8 mouse cellular contexts compared by ENCODE assay signal in genomic region chr8:11311681-11312348, GRCm38 (mm10). TPM values are rescaled to one million over a fixed set of nuclear protein-coding genes. Genes with fewer than 3 reads are reported as not detected.
DNase-seq lines count a peak whose midpoint lies in the region; ATAC-seq lines count a peak whose summit lies in the region.

No protein-coding gene starts in this region.

- under 1% methylated on average over 34 of the region's 34 CpGs for WGBS in embryonic facial prominence, embryonic 13.5 days
- WGBS in heart, embryonic 10.5 days, result under 1% methylated on average over 34 of the region's 34 CpGs
- under 1% methylated on average over 34 of the region's 34 CpGs for WGBS in lung, embryonic 15.5 days

- peak overlapping the region; percentile 81 for H3K4me3 ChIP-seq in embryonic facial prominence, embryonic 13.5 days
- H3K4me3 ChIP-seq in heart, embryonic 10.5 days, result peak overlapping the region; percentile 88
- peak overlapping the region; percentile 77 for H3K4me3 ChIP-seq in lung, embryonic 15.5 days

- ATAC-seq in embryonic facial prominence, embryonic 13.5 days (ENCODE audit: insufficient number of reproducible peaks, insufficient read depth, low FRiP score, low TSS enrichment, low read depth), result peak; percentile 15; the same call in 1 of the 2 replicates
- ATAC-seq in lung, embryonic 15.5 days (ENCODE audit: borderline replicate concordance, extremely low read depth, low FRiP score, low TSS enrichment), result peak; percentile 21; the same call in 1 of the 2 replicates
- ATAC-seq in inflammation-experienced regulatory T-cells, adult 6 months, result no peak

- no peaks in the 10 kb centered on the region for H3K27me3 ChIP-seq in embryonic facial prominence, embryonic 13.5 days
- H3K27me3 ChIP-seq in heart, embryonic 10.5 days (ENCODE audit: insufficient read depth, poor library complexity, severe bottlenecking), result no peaks in the 10 kb centered on the region
- no peaks in the 10 kb centered on the region for H3K27me3 ChIP-seq in lung, embryonic 15.5 days

- DNase-seq in layer of hippocampus, postnatal 10 days (ENCODE audit: low spot score in 2 of 2), result peak; percentile 26 to 28
- DNase-seq in layer of hippocampus, adult 9-11 months, result no peak
- no peak for DNase-seq in heart, embryonic 10.5 days (ENCODE audit: low spot score)
- DNase-seq in kidney, adult 8-10 months, result peak; percentile 56 to 57
- peak; percentile 34 to 42 for DNase-seq in right cerebral cortex, adult 2 months (ENCODE audit: low spot score in 2 of 2)

- H3K36me3 ChIP-seq in embryonic facial prominence, embryonic 13.5 days, result peaks cover 11% of the 10 kb centered on the region; the same call in 1 of the 2 replicates
- peaks cover 16% of the 10 kb centered on the region for H3K36me3 ChIP-seq in heart, embryonic 10.5 days
- H3K36me3 ChIP-seq in lung, embryonic 15.5 days, result peaks cover 12% of the 10 kb centered on the region; the same call in 1 of the 2 replicates

- H3K9ac ChIP-seq in embryonic facial prominence, embryonic 13.5 days, result peak overlapping the region; percentile 91
- H3K9ac ChIP-seq in lung, embryonic 15.5 days, result peak overlapping the region; percentile 90

- H3K9me3 ChIP-seq in embryonic facial prominence, embryonic 13.5 days, result no peaks in the 10 kb centered on the region
- no peaks in the 10 kb centered on the region for H3K9me3 ChIP-seq in heart, embryonic 10.5 days
- H3K9me3 ChIP-seq in lung, embryonic 15.5 days, result no peaks in the 10 kb centered on the region

- H3K27ac ChIP-seq in embryonic facial prominence, embryonic 13.5 days, result peak overlapping the region; percentile 91
- H3K27ac ChIP-seq in heart, embryonic 10.5 days, result peak overlapping the region; percentile 98
- peak overlapping the region; percentile 90 for H3K27ac ChIP-seq in lung, embryonic 15.5 days

- peak overlapping the region; percentile 88 for H3K4me2 ChIP-seq in embryonic facial prominence, embryonic 13.5 days
- peak overlapping the region; percentile 71 for H3K4me2 ChIP-seq in lung, embryonic 15.5 days

- H3K4me1 ChIP-seq in embryonic facial prominence, embryonic 13.5 days, result peaks cover 62% of the 10 kb centered on the region
- H3K4me1 ChIP-seq in heart, embryonic 10.5 days, result peaks cover 81% of the 10 kb centered on the region
- peaks cover 69% of the 10 kb centered on the region for H3K4me1 ChIP-seq in lung, embryonic 15.5 days

RNA-seq across cellular contexts. Expression of gene Col4a2, which starts 0.8 kb away (rescaled TPM):
- total RNA-seq in layer of hippocampus, postnatal 10 days (2021), result 10 to 100 TPM; 86.4 to 93.6 TPM
- polyA plus RNA-seq in embryonic facial prominence, embryonic 13.5 days (2015; fragmentation: Nextera tagmentation; extraction: Ambion mirVana), result 58.8 and 62.0 TPM in 2 replicates
- 54.9 and 97.0 TPM in 2 replicates for polyA plus RNA-seq in heart, embryonic 10.5 days (2016; fragmentation: Nextera tagmentation; extraction: Ambion mirVana)
- polyA plus RNA-seq in lung, embryonic 15.5 days (2015; fragmentation: Nextera tagmentation; extraction: Ambion mirVana), result 121 and 126 TPM in 2 replicates
- not detected for polyA plus RNA-seq in inflammation-experienced regulatory T-cells, adult 6 months (2017; shearing (Covaris generic))

RNA-seq across cellular contexts. Expression of gene Col4a1, which starts 0.8 kb away (rescaled TPM):
- total RNA-seq in layer of hippocampus, postnatal 10 days (2021), result 100 to 1,000 TPM; 125 to 139 TPM
- 121 and 137 TPM in 2 replicates for polyA plus RNA-seq in embryonic facial prominence, embryonic 13.5 days (2015; fragmentation: Nextera tagmentation; extraction: Ambion mirVana)
- 143 and 257 TPM in 2 replicates for polyA plus RNA-seq in heart, embryonic 10.5 days (2016; fragmentation: Nextera tagmentation; extraction: Ambion mirVana)
- 335 and 360 TPM in 2 replicates for polyA plus RNA-seq in lung, embryonic 15.5 days (2015; fragmentation: Nextera tagmentation; extraction: Ambion mirVana)
- polyA plus RNA-seq in inflammation-experienced regulatory T-cells, adult 6 months (2017; shearing (Covaris generic)), result under 1 TPM in 1 of 3 experiments, not detected in 2; 0.40 TPM

Comparison
In these comparisons a context has a peak if more than half of its experiments do, and no peak if none do; other contexts are left out.
1. DNase-seq: peak in layer of hippocampus, postnatal 10 days (2 of 2), kidney, adult 8-10 months (2 of 2) and right cerebral cortex, adult 2 months (2 of 2); none in layer of hippocampus, adult 9-11 months (single experiment) and heart, embryonic 10.5 days (single experiment).
2. RNA of gene Col4a2, which starts 0.8 kb away (polyA plus RNA-seq): 121 to 126 TPM in lung, embryonic 15.5 days, 58.8 to 62.0 TPM in embryonic facial prominence, embryonic 13.5 days and 54.9 to 97.0 TPM in heart, embryonic 10.5 days; not detected in inflammation-experienced regulatory T-cells, adult 6 months; every median in the first group is over 10 times any median in the second.
3. RNA of gene Col4a1, which starts 0.8 kb away (polyA plus RNA-seq): 335 to 360 TPM in lung, embryonic 15.5 days, 143 to 257 TPM in heart, embryonic 10.5 days and 121 to 137 TPM in embryonic facial prominence, embryonic 13.5 days; 0.40 TPM in inflammation-experienced regulatory T-cells, adult 6 months; every median in the first group is over 10 times any median in the second.
4. Peak in every context shown above with its lines, with median percentiles within 50 percentile points of each other: H3K27ac ChIP-seq and H3K4me3 ChIP-seq.